Mouse (Mus musculus): Measurements from ENCODE around the gene Acadvl. TPM values are rescaled to one million over a fixed set of nuclear protein-coding genes. Genes with fewer than 3 reads are reported as not detected.

Acadvl gene
- polyA plus RNA-seq, 1 experiment from 2014 or later: 95.5 TPM

- Histone ChIP-seq H3K27ac (replicated peaks; ENCODE audit: low read depth, low read length) (no peak overlapping the region), H3K9me3 (ENCODE audit: control insufficient read depth, low read length) (no peaks in the 10 kb centered on the region), H3K4me3 (ENCODE audit: low read depth, low read length) (no peak overlapping the region), H3K9ac (ENCODE audit: low read depth, low read length) (no peak overlapping the region), H3K36me3 (ENCODE audit: control insufficient read depth, insufficient read depth, low read length) (no peaks in the 10 kb centered on the region), H3K4me2 (ENCODE audit: low read depth, low read length) (no peak overlapping the region), H3K27me3 (replicated peaks; ENCODE audit: control insufficient read depth, insufficient read depth, low read length) (peaks cover 51% of the 10 kb centered on the region), H3K4me1 (ENCODE audit: control insufficient read depth, insufficient read depth, low read length) (peaks cover 4% of the 10 kb centered on the region; the same call in 1 of the 2 replicates)
- 38% methylated on average over 5 of the region's 5 CpGs for WGBS
- no peak for DNase-seq (ENCODE audit: low spot score)
- ATAC-seq (ENCODE audit: low read depth): no peak
Measured at GRCm38 (mm10) chr11:69961841-69962240, 53.4 kb downstream of the Acadvl start.

GRCm38 (mm10) chr11:69960616-69961015 lies 54.6 kb downstream of the Acadvl start:
- no peak overlapping the region for H3K4me3 ChIP-seq (ENCODE audit: low read depth, low read length)
- H3K9me3 ChIP-seq (ENCODE audit: control insufficient read depth, low read length): no peaks in the 10 kb centered on the region
- no peak for ATAC-seq (ENCODE audit: low read depth)
- H3K36me3 ChIP-seq (ENCODE audit: control insufficient read depth, insufficient read depth, low read length): no peaks in the 10 kb centered on the region
- no peak overlapping the region for H3K4me2 ChIP-seq (ENCODE audit: low read depth, low read length)
- no peak for DNase-seq (ENCODE audit: low spot score)
- H3K4me1 ChIP-seq (ENCODE audit: control insufficient read depth, insufficient read depth, low read length): no peaks in the 10 kb centered on the region
- peaks cover 39% of the 10 kb centered on the region for H3K27me3 ChIP-seq (replicated peaks; ENCODE audit: control insufficient read depth, insufficient read depth, low read length)
- H3K27ac ChIP-seq (replicated peaks; ENCODE audit: low read depth, low read length): no peak overlapping the region
- 29% methylated on average over 5 of the region's 5 CpGs for WGBS
- H3K9ac ChIP-seq (ENCODE audit: low read depth, low read length): no peak overlapping the region

MicroRNAs within 50 kb of the gene (microRNA counts, 519-probe panel; counts per million panel counts)
- 19.3 counts per million for microRNA mmu-miR-324-3p
- microRNA mmu-miR-324-5p: 2,736 counts per million, percentile 58 among the panel's probes with 10 or more counts

Small RNAs within 50 kb of the gene (microRNA-seq; reads per million reads assigned to microRNA genes)
- not detected for gene Gm44349 (ENCODE audit: borderline number of aligned reads)
- 2,202 reads per million, percentile 82 among the genes with 10 or more reads in this experiment for gene Mir324 (ENCODE audit: borderline number of aligned reads)

Other genes starting within 250 kb of the Acadvl start
- gene Zbtb4, start 249.5 kb downstream of the Acadvl start, polyA plus RNA-seq (2014; fragmentation: Nextera tagmentation; extraction: Ambion mirVana): 3.5 and 3.9 TPM in 2 replicates
- 28.4 and 29.4 TPM in 2 replicates for gene Chrnb1, start 219.5 kb downstream of the Acadvl start, polyA plus RNA-seq (2014; fragmentation: Nextera tagmentation; extraction: Ambion mirVana)
- 2.3 and 3.3 TPM in 2 replicates for gene Fgf11, start 213.6 kb downstream of the Acadvl start, polyA plus RNA-seq (2014; fragmentation: Nextera tagmentation; extraction: Ambion mirVana)
- 4.1 and 4.3 TPM in 2 replicates for gene Tmem102, start 209.8 kb downstream of the Acadvl start, polyA plus RNA-seq (2014; fragmentation: Nextera tagmentation; extraction: Ambion mirVana)
- gene Gm39566, start 200.1 kb downstream of the Acadvl start, polyA plus RNA-seq (2014; fragmentation: Nextera tagmentation; extraction: Ambion mirVana): not detected in 2 replicates
- not detected in 2 replicates for gene Spem2, start 196.9 kb downstream of the Acadvl start, polyA plus RNA-seq (2014; fragmentation: Nextera tagmentation; extraction: Ambion mirVana)
- gene Spem1, start 193.2 kb downstream of the Acadvl start, polyA plus RNA-seq (2014; fragmentation: Nextera tagmentation; extraction: Ambion mirVana): 0.26 TPM in 1 of 2 replicates, not detected in the other
- gene Nlgn2, start 177.6 kb downstream of the Acadvl start, polyA plus RNA-seq (2014; fragmentation: Nextera tagmentation; extraction: Ambion mirVana): 8.3 and 10.6 TPM in 2 replicates
- gene Tmem256, start 176.9 kb downstream of the Acadvl start, polyA plus RNA-seq (2014; fragmentation: Nextera tagmentation; extraction: Ambion mirVana): 379 and 388 TPM in 2 replicates
- gene Plscr3, start 169.0 kb downstream of the Acadvl start, polyA plus RNA-seq (2014; fragmentation: Nextera tagmentation; extraction: Ambion mirVana): 102 and 121 TPM in 2 replicates
- gene Tnk1, start 156.7 kb downstream of the Acadvl start, polyA plus RNA-seq (2014; fragmentation: Nextera tagmentation; extraction: Ambion mirVana): 3.2 and 3.7 TPM in 2 replicates
- not detected in 2 replicates for gene Tmem95, start 137.4 kb downstream of the Acadvl start, polyA plus RNA-seq (2014; fragmentation: Nextera tagmentation; extraction: Ambion mirVana)
- gene Kctd11, start 134.0 kb downstream of the Acadvl start, polyA plus RNA-seq (2014; fragmentation: Nextera tagmentation; extraction: Ambion mirVana): 5.9 and 7.2 TPM in 2 replicates
- 1.5 and 2.1 TPM in 2 replicates for gene Acap1, start 119.9 kb downstream of the Acadvl start, polyA plus RNA-seq (2014; fragmentation: Nextera tagmentation; extraction: Ambion mirVana)
- gene 2810408A11Rik, start 114.4 kb downstream of the Acadvl start, polyA plus RNA-seq (2014; fragmentation: Nextera tagmentation; extraction: Ambion mirVana): 5.7 and 8.3 TPM in 2 replicates
- gene Neurl4, start 114.3 kb downstream of the Acadvl start, polyA plus RNA-seq (2014; fragmentation: Nextera tagmentation; extraction: Ambion mirVana): 10.1 and 10.3 TPM in 2 replicates
- gene Gps2, start 101.5 kb downstream of the Acadvl start, polyA plus RNA-seq (2014; fragmentation: Nextera tagmentation; extraction: Ambion mirVana): 55.0 and 57.2 TPM in 2 replicates
- gene Eif5a, start 93.5 kb downstream of the Acadvl start, polyA plus RNA-seq (2014; fragmentation: Nextera tagmentation; extraction: Ambion mirVana): 1,503 and 1,606 TPM in 2 replicates
- gene Ybx2, start 79.6 kb downstream of the Acadvl start, polyA plus RNA-seq (2014; fragmentation: Nextera tagmentation; extraction: Ambion mirVana): 2.9 and 4.2 TPM in 2 replicates
- gene Slc2a4, start 67.2 kb downstream of the Acadvl start, polyA plus RNA-seq (2014; fragmentation: Nextera tagmentation; extraction: Ambion mirVana): 16.9 and 20.8 TPM in 2 replicates
- gene Cldn7, start 50.6 kb downstream of the Acadvl start, polyA plus RNA-seq (2014; fragmentation: Nextera tagmentation; extraction: Ambion mirVana): 22.3 and 23.7 TPM in 2 replicates
- 37.4 and 39.2 TPM in 2 replicates for gene Ctdnep1, start 34.3 kb downstream of the Acadvl start, polyA plus RNA-seq (2014; fragmentation: Nextera tagmentation; extraction: Ambion mirVana)
- gene Elp5, start 32.9 kb downstream of the Acadvl start, polyA plus RNA-seq (2014; fragmentation: Nextera tagmentation; extraction: Ambion mirVana): 109 and 116 TPM in 2 replicates
- gene Gabarap, start 24.3 kb downstream of the Acadvl start, polyA plus RNA-seq (2014; fragmentation: Nextera tagmentation; extraction: Ambion mirVana): 577 and 590 TPM in 2 replicates
- gene Phf23, start 19.6 kb downstream of the Acadvl start, polyA plus RNA-seq (2014; fragmentation: Nextera tagmentation; extraction: Ambion mirVana): 47.0 and 49.3 TPM in 2 replicates
- gene Dvl2, start 14.8 kb downstream of the Acadvl start, polyA plus RNA-seq (2014; fragmentation: Nextera tagmentation; extraction: Ambion mirVana): 30.8 and 36.2 TPM in 2 replicates
- 7.3 and 8.4 TPM in 2 replicates for gene Dlg4, start 1.5 kb upstream of the Acadvl start, polyA plus RNA-seq (2014; fragmentation: Nextera tagmentation; extraction: Ambion mirVana)
- 2.0 and 2.2 TPM in 2 replicates for gene Asgr1, start 38.7 kb upstream of the Acadvl start, polyA plus RNA-seq (2014; fragmentation: Nextera tagmentation; extraction: Ambion mirVana)
- 0.32 TPM in 1 of 2 replicates, not detected in the other for gene Asgr2, start 77.2 kb upstream of the Acadvl start, polyA plus RNA-seq (2014; fragmentation: Nextera tagmentation; extraction: Ambion mirVana)
- gene Mgl2, start 114.9 kb upstream of the Acadvl start, polyA plus RNA-seq (2014; fragmentation: Nextera tagmentation; extraction: Ambion mirVana): 0.79 and 2.1 TPM in 2 replicates
- 1.5 and 2.3 TPM in 2 replicates for gene Clec10a, start 140.8 kb upstream of the Acadvl start, polyA plus RNA-seq (2014; fragmentation: Nextera tagmentation; extraction: Ambion mirVana)
- 2.9 and 3.0 TPM in 2 replicates for gene Slc16a11, start 197.3 kb upstream of the Acadvl start, polyA plus RNA-seq (2014; fragmentation: Nextera tagmentation; extraction: Ambion mirVana)
- 4.2 and 5.8 TPM in 2 replicates for gene Slc16a13, start 205.7 kb upstream of the Acadvl start, polyA plus RNA-seq (2014; fragmentation: Nextera tagmentation; extraction: Ambion mirVana)
- 11.6 and 13.0 TPM in 2 replicates for gene Bcl6b, start 214.4 kb upstream of the Acadvl start, polyA plus RNA-seq (2014; fragmentation: Nextera tagmentation; extraction: Ambion mirVana)
- 149 and 172 TPM in 2 replicates for gene 0610010K14Rik, start 222.5 kb upstream of the Acadvl start, polyA plus RNA-seq (2014; fragmentation: Nextera tagmentation; extraction: Ambion mirVana)
- gene Gm21988, start 224.4 kb upstream of the Acadvl start, polyA plus RNA-seq (2014; fragmentation: Nextera tagmentation; extraction: Ambion mirVana): 9.9 and 12.2 TPM in 2 replicates
- gene Rnasek, start 224.4 kb upstream of the Acadvl start, polyA plus RNA-seq (2014; fragmentation: Nextera tagmentation; extraction: Ambion mirVana): 182 and 204 TPM in 2 replicates
- 5.8 and 6.4 TPM in 2 replicates for gene Alox12, start 239.9 kb upstream of the Acadvl start, polyA plus RNA-seq (2014; fragmentation: Nextera tagmentation; extraction: Ambion mirVana)